Mouse (Mus musculus): ENCODE measurements around the gene Ush1g.

DNA sequence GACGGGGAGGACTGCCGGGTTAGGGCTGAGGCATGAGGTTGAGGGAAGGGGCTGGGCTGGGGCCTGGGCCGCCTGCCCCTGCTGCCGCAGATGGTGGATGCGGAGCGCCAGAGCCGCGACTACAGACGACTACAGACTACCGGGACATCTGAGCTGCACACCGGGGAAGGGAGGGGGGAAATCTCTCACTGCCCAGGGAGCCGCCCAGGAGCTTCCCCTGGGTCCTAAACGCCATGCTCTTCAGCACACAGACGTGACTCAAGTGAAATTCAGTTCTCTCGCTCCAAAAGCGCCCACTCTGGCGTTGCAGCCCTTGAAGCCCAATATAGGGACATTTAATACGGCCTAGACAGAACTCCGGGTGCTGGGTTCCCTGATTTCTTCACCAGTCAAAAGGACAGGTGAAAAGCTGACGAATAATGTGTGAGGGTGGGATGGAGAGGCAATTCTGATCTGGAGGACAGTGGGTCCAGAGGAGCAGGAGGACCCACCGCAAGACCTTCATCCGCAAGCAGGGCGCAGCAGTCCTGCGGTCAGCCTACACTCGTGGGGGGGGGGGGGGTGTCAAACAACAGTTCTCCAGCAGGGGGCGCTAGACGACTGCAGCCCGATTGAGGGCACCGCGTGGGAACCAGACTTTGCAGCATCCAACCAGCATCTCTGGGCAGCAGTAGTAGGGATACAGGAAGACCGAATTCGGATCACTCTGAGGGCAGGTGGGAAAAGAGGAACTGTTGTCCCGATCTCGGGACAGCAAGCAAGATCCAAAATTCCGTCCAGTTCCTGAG, at the start of gene Ush1g:
- TF ChIP-seq CTCF (IDR thresholded peaks at IDR 0.05; ENCODE audit: low read depth) (peak; percentile 98), EP300 (optimal IDR thresholded peaks at IDR 0.05) (no peak)

All from stomach, postnatal 0 days (tissue).